In genomic region chr1:21080362-21080761, GRCm38 (mm10) we compare ENCODE assay signal across 12 mouse cellular contexts. TPM values are rescaled to one million over a fixed set of nuclear protein-coding genes. Genes with fewer than 3 reads are reported as not detected.
A peak's percentile ranks its signal among the peaks of the same experiment; 100 is the strongest.
DNase-seq lines count a peak whose midpoint lies in the region; ATAC-seq and TF ChIP-seq lines count a peak whose summit lies in the region.
"Had no signal": no experiment of that assay in that cellular context is flagged by ENCODE, and none has a peak within 500 bp of the region (broad histone marks: within the 10 kb centered on the region; RNA-seq: fewer than 3 reads in every experiment).

No protein-coding gene starts in this region.

- peaks cover 10% of the 10 kb centered on the region; the same call in 1 of the 2 replicates for H3K4me1 ChIP-seq in forebrain, embryonic 14.5 days (ENCODE audit: control insufficient read depth, insufficient read depth, low read length)
- peaks cover 34% of the 10 kb centered on the region for H3K4me1 ChIP-seq in forebrain, embryonic 12.5 days
- peaks cover 24% of the 10 kb centered on the region for H3K4me1 ChIP-seq in lung, postnatal 0 days (ENCODE audit: insufficient read depth, low read depth, low read length)

- peak; percentile 16 for DNase-seq in forebrain, embryonic 14.5 days (ENCODE audit: low spot score)
- no peak for DNase-seq in lung, postnatal 0 days (ENCODE audit: low spot score)
- no peak for DNase-seq in lung, postnatal 36 days
- DNase-seq in R1 (ENCODE audit: low read depth, low spot score): peak; percentile 90
- DNase-seq in naive thymus-derived CD4-positive, alpha-beta T cell, adult 2 months (ENCODE audit: low read depth): peak; percentile 15
- DNase-seq in adrenal gland, postnatal 14 days: no peak
- DNase-seq: layer of hippocampus, postnatal 36 days; lung, adult 18-20 months; right cerebral cortex, postnatal 14 days had no signal

- no peak for ATAC-seq in forebrain, embryonic 14.5 days
- ATAC-seq in forebrain, embryonic 12.5 days (ENCODE audit: low FRiP score): no peak
- no peak for ATAC-seq in lung, postnatal 0 days
- no peak for ATAC-seq in megakaryocyte, adult 5-6 weeks (ENCODE audit: poor library complexity, severe bottlenecking)

- H3K36me3 ChIP-seq in forebrain, embryonic 14.5 days (ENCODE audit: control insufficient read depth, insufficient read depth, low read length): no peaks in the 10 kb centered on the region
- H3K36me3 ChIP-seq in forebrain, embryonic 12.5 days (replicated peaks): no peaks in the 10 kb centered on the region
- H3K36me3 ChIP-seq in lung, postnatal 0 days (ENCODE audit: insufficient read depth, low read length): no peaks in the 10 kb centered on the region
- H3K36me3 ChIP-seq: embryonic facial prominence, embryonic 15.5 days had no signal

- no peak overlapping the region for H3K4me3 ChIP-seq in forebrain, embryonic 14.5 days (ENCODE audit: low read depth, low read length)
- no peak overlapping the region for H3K4me3 ChIP-seq in forebrain, embryonic 12.5 days (replicated peaks)
- H3K4me3 ChIP-seq in lung, postnatal 0 days (ENCODE audit: low read depth, low read length): no peak overlapping the region

- H3K27ac ChIP-seq in forebrain, embryonic 14.5 days (ENCODE audit: low read depth, low read length): no peak overlapping the region
- H3K27ac ChIP-seq in forebrain, embryonic 12.5 days: no peak overlapping the region
- no peak overlapping the region for H3K27ac ChIP-seq in lung, postnatal 0 days (ENCODE audit: low read length)

- H3K9me3 ChIP-seq in forebrain, embryonic 14.5 days (replicated peaks; ENCODE audit: control insufficient read depth, low read length): no peaks in the 10 kb centered on the region
- no peaks in the 10 kb centered on the region for H3K9me3 ChIP-seq in forebrain, embryonic 12.5 days
- no peaks in the 10 kb centered on the region for H3K9me3 ChIP-seq in lung, postnatal 0 days (ENCODE audit: low read length)
- H3K9me3 ChIP-seq: embryonic facial prominence, embryonic 15.5 days had no signal

- no peak for TF ChIP-seq EP300 in lung, postnatal 0 days (IDR thresholded peaks at IDR 0.05)

- peak; percentile 44 for TF ChIP-seq CTCF in lung, postnatal 0 days (IDR thresholded peaks at IDR 0.05)

- H3K27me3 ChIP-seq in forebrain, embryonic 14.5 days (replicated peaks; ENCODE audit: control insufficient read depth, insufficient read depth, low read length): no peaks in the 10 kb centered on the region
- H3K27me3 ChIP-seq in forebrain, embryonic 12.5 days: 0 out of 2 replicates have a peak, but pooled peaks cover 3% of the 10 kb centered on the region
- H3K27me3 ChIP-seq in lung, postnatal 0 days (replicated peaks; ENCODE audit: insufficient read depth, low read length): no peaks in the 10 kb centered on the region
- H3K27me3 ChIP-seq: embryonic facial prominence, embryonic 15.5 days had no signal

- no peak overlapping the region for H3K4me2 ChIP-seq in forebrain, embryonic 14.5 days (ENCODE audit: low read length)
- H3K4me2 ChIP-seq in forebrain, embryonic 12.5 days: no peak overlapping the region
- H3K4me2 ChIP-seq in lung, postnatal 0 days (replicated peaks; ENCODE audit: low read depth, low read length): no peak overlapping the region

- 92% methylated on average over 12 of the region's 12 CpGs for WGBS in forebrain, embryonic 14.5 days
- WGBS in forebrain, embryonic 12.5 days: 91% methylated on average over 12 of the region's 12 CpGs
- WGBS in lung, postnatal 0 days: 88% methylated on average over 12 of the region's 12 CpGs

- H3K9ac ChIP-seq in forebrain, embryonic 14.5 days (ENCODE audit: low read length): no peak overlapping the region
- H3K9ac ChIP-seq in forebrain, embryonic 12.5 days: no peak overlapping the region
- no peak overlapping the region for H3K9ac ChIP-seq in lung, postnatal 0 days (replicated peaks; ENCODE audit: low read depth)

RNA-seq across cellular contexts. Expression of gene Tram2, which starts 1.3 kb away (rescaled TPM):
- polyA plus RNA-seq in forebrain, embryonic 14.5 days (2014; fragmentation: Nextera tagmentation; extraction: Ambion mirVana): 2.2 and 2.3 TPM in 2 replicates
- polyA plus RNA-seq in forebrain, embryonic 12.5 days (2016; fragmentation: Nextera tagmentation; extraction: Ambion mirVana): 3.5 and 4.1 TPM in 2 replicates
- polyA plus RNA-seq in lung, postnatal 0 days (2015; fragmentation: Nextera tagmentation; extraction: Ambion mirVana): 8.1 and 8.3 TPM in 2 replicates
- total RNA-seq in megakaryocyte, adult 5-6 weeks (2015): 13.7 and 16.3 TPM in 2 replicates
- total RNA-seq in megakaryocyte, adult 5-6 weeks (2017): 2.2 and 3.0 TPM in 2 replicates
- 7.0 and 7.1 TPM in 2 replicates for total RNA-seq in adrenal gland, postnatal 14 days (2021)

Comparison
In these comparisons a context has a peak if more than half of its experiments do, and no peak if none do; other contexts are left out.
1. DNase-seq: peak in forebrain, embryonic 14.5 days (single experiment), R1 (single experiment) and naive thymus-derived CD4-positive, alpha-beta T cell, adult 2 months (single experiment); none in lung, postnatal 0 days (single experiment), lung, postnatal 36 days (single experiment) and adrenal gland, postnatal 14 days (single experiment).